Mouse (Mus musculus): ENCODE data around the gene Zfhx3.

Gene Zfhx3

DNA sequence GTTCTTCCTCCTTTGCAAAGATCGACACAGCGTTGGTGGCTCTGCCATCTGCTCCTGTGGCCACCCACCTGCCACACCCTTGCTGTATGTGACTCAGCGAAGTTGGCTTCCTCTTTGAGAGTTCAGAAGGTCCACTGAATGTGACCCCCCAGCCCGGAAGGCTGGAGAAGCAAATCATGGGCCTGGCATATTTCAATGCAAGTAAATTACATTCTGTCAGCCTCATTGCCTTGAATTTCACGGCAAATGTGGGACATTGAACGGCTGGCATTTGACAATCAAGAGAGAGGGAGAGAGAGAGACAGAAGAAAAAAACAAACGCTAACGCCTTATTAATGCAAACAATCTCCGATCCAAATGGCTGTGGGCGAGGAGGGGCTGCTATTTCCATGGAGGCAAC is 38.2 kb downstream of the Zfhx3 start:
- ChIA-PET POLR2A (interaction anchor here in 1 of 4 experiments (0.6 kb wide), 1 partner anchor 375 kb away, joined by 4 read pairs; no protein-coding TSS in a partner anchor), CTCF (interaction anchor here in 1 of 4 experiments (0.7 kb wide), 1 partner anchor 471 kb away, joined by 5 read pairs; no protein-coding TSS in a partner anchor)

DNA sequence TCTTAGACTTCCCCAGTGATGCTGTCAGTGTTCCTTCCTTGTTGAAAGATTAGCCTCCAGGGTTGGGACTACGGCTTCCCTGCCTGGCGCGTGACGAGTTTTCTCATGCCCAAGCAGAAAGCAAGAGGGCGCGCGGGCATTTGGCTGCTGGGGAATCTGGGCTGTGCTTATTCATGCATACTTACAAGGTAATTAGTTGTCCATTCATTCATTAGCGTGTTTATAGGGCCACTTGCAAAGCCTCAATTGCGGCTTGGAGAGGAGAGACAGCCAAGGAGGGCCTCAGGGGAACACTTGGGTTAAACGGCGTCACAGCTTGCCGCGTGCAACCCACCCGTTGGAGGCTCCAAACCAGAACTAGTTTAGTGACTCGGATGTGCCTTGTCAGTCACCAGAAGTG is 44.2 kb downstream of the Zfhx3 start:
- CTCF ChIA-PET, result interaction anchor here in 1 of 4 experiments (0.7 kb wide), 1 partner anchor 1607 kb away, joined by 3 read pairs; no protein-coding TSS in a partner anchor
- POLR2A ChIA-PET, result interaction anchor here in 1 of 4 experiments (0.6 kb wide), 1 partner anchor 67 kb away, joined by 3 read pairs; no protein-coding TSS in a partner anchor

DNA sequence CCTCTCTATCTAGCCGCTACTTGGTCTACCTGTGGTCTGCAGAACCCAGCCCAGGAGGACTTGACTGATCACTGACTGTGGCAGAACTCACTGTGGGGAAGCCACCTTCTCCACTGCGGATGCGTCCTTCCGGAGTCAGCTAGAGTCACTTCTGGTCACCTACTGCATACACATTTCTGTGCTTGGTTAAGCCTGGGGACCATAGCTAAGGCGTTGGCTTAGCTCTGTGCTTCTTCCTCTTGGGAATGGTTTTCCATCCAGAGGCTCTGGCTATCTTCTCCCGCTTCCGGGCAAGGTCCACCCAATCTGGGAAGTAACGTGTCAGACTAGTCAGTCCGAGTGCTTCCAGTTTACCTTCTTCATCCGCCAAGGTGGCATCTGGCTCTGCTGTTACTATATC is 56.4 kb downstream of the Zfhx3 start:
- ChIA-PET CTCF (no interaction called here), POLR2A (no interaction called here)

DNA sequence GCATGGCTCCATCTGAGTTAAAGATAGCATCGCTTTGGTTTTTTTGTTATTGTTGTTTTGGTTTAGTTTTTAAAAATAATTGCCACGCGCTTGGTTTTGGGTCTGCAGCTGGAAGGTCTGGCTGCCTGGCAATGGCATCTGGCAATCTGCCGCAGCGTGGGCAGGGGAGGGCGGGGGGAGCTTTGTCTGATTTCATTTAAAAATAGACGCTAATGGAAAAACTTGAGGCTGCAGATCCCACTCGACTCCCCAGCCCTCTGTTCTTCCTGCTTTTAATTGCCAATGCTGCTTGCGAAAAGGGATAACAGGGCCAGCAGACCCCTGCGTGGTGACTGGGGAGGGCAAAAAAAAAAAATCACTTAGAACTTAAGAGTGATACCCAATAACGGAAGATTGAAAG is 69.1 kb downstream of the Zfhx3 start:
- ChIA-PET CTCF (no interaction called here), POLR2A (no interaction called here)

DNA sequence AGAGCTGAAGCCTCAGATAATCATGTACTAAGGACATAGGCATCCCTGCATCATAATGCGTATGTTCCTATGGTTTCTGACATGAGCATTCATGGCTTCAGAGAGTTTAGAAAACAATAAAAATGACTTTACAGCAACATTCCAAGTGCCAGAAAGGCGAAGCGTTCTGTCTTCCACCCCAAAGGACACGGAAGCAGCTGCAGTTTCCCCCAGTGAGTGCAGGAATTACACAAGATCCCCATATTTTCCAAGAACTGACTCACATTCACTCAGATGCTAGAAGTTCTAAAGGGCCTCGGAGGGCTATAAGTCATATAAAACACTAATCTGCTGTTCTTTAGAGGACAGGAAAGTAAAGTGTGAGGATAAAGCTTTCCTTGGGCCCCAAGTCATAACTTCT is 75.3 kb downstream of the Zfhx3 start:
- POLR2A ChIA-PET, result interaction anchor here in 1 of 4 experiments (0.6 to 1.2 kb wide), 2 partner anchors 12 to 92 kb away, joined by 3 to 4 read pairs; no protein-coding TSS in a partner anchor
- CTCF ChIA-PET, result no interaction called here

DNA sequence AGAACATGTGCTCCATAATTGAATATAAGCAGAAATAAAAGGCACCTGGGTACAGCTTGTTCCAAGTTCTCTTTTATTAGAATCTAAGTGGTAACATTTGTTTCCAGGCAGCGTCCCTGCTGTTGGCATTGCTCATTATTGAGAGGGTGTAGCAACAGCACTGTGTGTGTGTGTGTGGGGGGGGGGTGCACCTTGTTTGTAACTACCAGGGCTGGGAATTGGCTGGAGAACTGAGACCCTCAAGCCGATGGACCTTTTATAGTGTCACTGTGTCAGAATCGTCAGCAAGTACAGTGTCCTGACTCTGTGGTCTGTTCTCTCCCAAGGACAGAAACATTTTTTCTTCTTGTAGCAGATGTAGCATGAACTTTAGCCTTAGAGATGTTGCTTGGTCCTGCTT is 77.2 kb downstream of the Zfhx3 start:
- ChIA-PET POLR2A (interaction anchor here in 1 of 4 experiments (0.6 kb wide), 1 partner anchor 139 kb away, joined by 3 read pairs; no protein-coding TSS in a partner anchor), CTCF (interaction anchor here in 1 of 4 experiments (0.7 kb wide), 1 partner anchor 597 kb away, joined by 3 read pairs; no protein-coding TSS in a partner anchor)

DNA sequence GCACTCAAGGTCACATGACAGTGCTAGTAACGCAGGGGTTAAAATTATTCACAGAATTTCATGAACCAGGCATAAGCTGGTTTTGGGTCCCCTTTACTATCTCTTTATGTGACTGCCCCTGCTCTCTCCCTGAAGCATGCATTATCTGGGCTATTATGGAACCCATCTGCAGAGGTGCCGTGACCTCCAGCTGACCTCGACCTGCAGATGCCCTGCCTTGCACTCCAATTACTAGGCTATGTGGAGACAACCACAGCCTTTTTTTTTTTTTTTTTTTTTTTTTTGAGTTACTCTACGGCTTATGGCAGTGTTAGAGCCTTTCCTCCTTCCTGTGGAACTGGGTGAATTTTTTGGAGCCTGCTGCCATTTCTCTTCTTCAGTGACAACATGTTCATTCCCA is 80.0 kb downstream of the Zfhx3 start:
- POLR2A ChIA-PET, result no interaction called here
- CTCF ChIA-PET, result no interaction called here

DNA sequence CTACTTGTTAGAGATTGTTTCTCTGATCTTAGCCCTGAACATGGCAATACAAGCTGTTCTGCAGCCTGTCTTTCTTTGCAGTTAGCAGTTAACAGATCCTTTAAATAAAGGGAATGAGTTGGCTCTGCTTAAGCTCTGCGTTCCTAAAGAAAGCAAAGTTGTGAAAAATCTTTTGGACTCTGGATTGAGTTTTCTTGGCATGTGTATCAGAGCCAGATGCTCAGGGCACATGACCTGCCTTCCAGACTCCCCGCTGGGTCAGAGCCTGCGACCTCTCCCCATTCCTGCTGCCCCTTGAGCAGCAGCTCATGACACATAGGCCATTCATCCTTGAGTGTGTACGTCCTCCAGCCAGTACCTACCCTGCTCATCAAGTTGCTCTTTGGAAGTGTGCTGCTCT is 81.9 kb downstream of the Zfhx3 start:
- POLR2A ChIA-PET, result interaction anchor here in 2 of 4 experiments (0.6 kb wide), 2 partner anchors 588 to 1443 kb away, joined by 3 to 4 read pairs; no protein-coding TSS in a partner anchor
- CTCF ChIA-PET, result interaction anchor here in 1 of 4 experiments (0.6 kb wide), 1 partner anchor 69 kb away, joined by 3 read pairs; no protein-coding TSS in a partner anchor

DNA sequence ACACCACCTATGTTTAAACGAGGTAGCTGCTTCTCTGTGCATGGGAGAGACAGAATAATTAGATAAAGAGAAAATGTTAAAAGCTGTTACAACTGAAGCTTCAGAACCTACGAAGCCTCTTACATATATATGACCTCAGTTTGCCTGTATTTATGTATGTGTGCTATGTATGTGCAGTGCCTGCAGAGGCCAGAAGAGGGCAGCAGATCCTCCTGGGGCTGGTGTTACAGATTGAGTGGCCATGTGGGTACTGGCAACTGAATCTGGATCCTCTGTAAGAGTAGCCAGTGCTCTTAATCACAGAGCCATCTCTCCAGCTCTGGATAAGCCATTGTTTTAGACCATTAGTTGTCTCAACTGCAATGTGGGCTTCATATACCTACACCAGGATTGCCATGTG is 82.8 kb downstream of the Zfhx3 start:
- POLR2A ChIA-PET, result no interaction called here
- CTCF ChIA-PET, result interaction anchor here in 1 of 4 experiments (0.6 kb wide), 1 partner anchor 17 kb away, joined by 4 read pairs; no protein-coding TSS in a partner anchor

DNA sequence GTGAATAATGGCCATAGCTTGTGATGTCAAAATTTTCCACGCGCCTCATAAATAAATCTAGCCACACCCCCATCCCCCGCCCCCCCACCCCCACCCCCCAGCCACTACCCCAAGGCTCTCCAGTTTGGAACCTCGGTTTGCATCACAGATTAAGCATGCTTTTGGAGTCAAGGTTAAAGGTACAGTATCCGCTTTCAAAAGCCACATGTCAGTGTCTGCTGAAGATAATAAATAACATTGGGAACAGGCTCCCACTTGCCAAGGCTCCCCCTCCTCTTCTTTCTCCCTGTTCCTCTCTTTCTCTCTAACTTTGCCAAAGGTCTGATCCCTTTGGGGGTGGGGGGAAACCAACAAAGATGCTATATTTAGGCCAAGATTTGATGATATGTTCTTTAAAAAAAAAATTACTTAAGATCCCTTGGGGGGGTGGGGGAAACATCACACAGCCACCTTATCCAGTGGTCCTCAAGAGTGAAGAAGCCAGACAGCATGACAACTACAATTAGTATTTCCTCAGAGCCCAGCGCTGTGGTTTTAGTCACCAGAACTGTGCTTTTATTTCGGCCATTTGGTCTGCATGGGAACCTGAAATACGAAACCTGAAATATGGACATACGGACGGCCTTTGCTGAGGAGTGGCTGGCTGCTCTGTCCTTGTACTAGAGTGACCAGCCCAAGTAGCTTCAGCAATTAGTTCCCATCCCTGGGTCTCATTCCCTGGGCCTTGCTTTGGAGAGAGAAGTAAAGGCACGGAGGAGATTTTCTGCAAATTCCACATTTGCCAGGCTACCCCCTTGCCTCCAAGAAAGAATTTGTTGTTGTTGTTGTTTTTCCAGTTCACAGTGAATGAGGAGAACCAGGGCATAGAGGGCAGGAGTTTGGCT is 84.4 kb downstream of the Zfhx3 start:
- ChIA-PET CTCF (interaction anchor here in 1 of 4 experiments (1.1 kb wide), 1 partner anchor 439 kb away, joined by 3 read pairs; the partner anchor contains the start of gene Psmd7), POLR2A (no interaction called here)

DNA sequence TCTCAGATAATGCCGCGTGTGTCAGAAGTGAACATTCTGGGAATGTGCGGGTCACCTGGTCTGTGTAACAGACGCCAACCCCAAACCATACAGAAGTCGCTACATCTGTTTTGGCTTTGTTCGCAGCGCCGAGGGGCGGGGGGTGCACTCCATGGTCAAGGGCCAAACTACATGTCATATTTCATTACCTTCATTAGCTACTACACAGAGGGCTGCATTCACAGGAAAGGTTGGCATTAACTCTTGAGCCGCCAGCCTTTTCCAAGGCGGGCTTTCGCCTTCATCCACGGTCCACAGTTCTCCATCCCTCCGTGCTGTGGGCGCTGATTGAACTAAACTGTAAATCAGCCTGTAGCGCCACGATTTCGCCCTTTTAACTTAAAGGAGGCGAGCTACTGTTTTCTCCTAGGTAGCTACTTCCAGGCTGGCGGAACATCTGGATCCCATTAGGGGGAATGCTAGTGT is 85.1 kb downstream of the Zfhx3 start:
- ChIA-PET POLR2A (no interaction called here), CTCF (interaction anchor here in 1 of 4 experiments (1.1 kb wide), 1 partner anchor 439 kb away, joined by 3 read pairs; the partner anchor contains the start of gene Psmd7)

DNA sequence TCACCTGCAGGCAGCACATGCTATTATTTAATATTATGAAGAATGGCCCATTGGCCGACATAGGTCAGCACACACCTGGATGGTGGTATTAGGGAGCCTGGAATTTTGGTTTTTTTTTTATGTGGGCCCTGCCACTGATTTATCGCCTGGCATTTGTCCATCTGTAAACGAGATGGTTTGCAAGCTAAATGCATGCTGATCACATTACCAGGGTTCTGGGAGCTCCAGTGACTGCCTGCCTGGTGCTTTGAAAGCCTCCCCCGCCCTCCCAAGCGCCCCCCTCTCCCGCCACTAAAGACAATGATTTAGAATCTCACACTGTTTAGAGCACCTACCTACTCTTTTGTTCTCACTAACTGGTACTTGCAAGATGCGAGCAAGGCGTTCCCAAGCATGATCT is 86.0 kb downstream of the Zfhx3 start:
- ChIA-PET POLR2A (no interaction called here), CTCF (no interaction called here)

DNA sequence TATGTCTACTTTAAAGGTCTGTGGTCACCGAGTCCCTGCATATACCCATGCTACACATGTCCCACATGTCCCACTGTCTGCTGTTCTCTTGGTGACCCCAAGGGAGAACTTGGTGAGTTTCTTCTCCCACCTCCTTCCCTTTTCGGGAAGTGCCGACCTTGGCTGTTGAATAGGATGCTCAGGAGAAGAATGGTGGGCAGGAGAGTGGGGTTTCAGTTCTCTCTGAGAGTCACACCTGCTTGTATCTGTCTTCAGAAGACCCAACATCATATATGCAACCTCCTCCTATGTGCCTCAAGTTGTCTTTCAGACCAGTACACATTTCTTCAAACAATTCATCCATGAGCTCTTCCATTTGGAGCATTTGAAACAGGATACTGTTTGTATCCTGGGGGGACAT is 88.7 kb downstream of the Zfhx3 start:
- ChIA-PET POLR2A (interaction anchor here in 1 of 4 experiments (0.7 kb wide), 1 partner anchor 23 kb away, joined by 3 read pairs; no protein-coding TSS in a partner anchor), CTCF (interaction anchor here in 1 of 4 experiments (0.7 kb wide), 1 partner anchor 590 kb away, joined by 3 read pairs; no protein-coding TSS in a partner anchor)

DNA sequence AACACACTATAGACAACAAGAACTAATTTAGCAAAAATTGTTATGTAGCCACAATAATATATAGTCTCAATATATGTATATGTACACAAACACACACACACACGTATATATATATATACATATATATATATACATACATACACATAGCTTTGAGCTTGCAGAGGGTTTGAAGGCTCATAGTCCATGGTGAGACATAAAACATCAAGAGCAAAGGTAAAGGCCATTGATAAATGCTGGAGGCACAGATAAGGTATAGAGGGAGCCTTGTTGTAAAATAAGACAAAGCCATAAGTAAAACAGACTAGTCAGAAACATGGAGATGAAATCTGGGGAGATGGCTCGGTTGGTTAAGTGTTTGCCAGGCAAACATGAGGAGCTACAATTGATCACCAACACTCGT is 91.6 kb downstream of the Zfhx3 start:
- CTCF ChIA-PET, result interaction anchor here in 1 of 4 experiments (0.5 kb wide), 1 partner anchor 40 kb away, joined by 5 read pairs; no protein-coding TSS in a partner anchor

DNA sequence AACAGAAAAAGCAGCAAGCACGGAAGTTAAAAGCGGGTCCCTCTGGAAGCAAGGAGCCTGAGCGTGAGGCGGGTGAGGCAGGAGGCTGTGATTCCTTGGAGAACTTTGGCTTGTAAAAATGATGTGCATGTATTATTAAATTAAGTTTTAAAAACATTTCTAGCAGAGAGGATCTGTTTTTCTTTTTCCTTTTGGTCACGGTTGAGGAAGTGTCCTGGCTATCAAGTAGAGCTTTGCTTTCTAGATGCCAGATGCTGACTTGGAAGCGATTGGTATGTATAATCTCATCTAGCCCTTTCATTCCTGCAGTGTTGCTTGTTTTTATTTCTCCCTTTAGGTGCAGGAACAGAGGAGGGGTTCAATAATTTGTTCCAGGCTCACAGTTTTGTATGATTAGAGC is 92.3 kb downstream of the Zfhx3 start:
- ChIA-PET POLR2A (interaction anchor here in 1 of 4 experiments (0.7 kb wide), 1 partner anchor 1856 kb away, joined by 3 read pairs; no protein-coding TSS in a partner anchor), CTCF (interaction anchor here in 1 of 4 experiments (0.7 kb wide), 1 partner anchor 197 kb away, joined by 3 read pairs; no protein-coding TSS in a partner anchor)

More for the DNA sequence above, 91.6 kb downstream of the Zfhx3 start:
- POLR2A ChIA-PET, result interaction anchor here in 1 of 4 experiments (0.6 kb wide), 1 partner anchor 268 kb away, joined by 7 read pairs; no protein-coding TSS in a partner anchor

DNA sequence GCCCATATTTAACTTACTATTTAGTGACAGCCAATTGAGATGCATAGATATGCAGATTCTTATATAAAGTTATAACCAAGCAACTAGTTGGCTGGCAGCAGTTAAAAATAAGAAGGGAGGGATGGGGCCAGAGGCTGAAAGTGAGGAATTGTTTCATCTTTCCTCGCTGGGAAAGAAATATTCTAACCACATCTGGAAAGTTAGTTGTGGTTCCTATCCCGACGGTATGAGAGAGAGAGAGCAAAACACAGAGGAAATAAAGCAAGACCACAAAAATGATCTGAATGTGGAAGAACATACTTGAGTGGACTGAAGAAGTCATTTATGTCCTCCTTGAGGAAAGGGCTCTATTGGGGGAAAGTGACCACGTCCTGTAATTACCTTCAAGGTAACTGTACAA is 101.2 kb downstream of the Zfhx3 start:
- ChIA-PET CTCF (no interaction called here), POLR2A (no interaction called here)

DNA sequence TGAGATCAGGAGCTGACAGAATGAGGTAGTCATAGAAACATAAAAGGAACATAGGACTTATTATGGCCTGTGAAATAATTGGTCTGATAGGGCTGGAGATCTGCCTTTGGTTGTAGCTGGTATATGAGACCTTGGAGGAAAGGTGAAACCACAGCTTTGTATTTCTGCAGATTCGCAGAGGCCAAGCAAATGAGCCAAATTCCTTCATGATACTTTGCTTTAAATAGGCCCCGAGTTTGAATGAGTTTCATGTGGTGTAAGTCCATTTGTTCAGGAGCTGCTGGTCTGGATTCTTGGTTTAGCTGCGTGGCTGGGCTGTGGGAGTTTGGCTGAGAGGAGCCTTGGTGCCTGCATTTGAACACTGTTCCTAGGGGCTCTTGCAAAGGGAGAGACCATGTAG is 101.7 kb downstream of the Zfhx3 start:
- POLR2A ChIA-PET, result no interaction called here
- CTCF ChIA-PET, result no interaction called here

DNA sequence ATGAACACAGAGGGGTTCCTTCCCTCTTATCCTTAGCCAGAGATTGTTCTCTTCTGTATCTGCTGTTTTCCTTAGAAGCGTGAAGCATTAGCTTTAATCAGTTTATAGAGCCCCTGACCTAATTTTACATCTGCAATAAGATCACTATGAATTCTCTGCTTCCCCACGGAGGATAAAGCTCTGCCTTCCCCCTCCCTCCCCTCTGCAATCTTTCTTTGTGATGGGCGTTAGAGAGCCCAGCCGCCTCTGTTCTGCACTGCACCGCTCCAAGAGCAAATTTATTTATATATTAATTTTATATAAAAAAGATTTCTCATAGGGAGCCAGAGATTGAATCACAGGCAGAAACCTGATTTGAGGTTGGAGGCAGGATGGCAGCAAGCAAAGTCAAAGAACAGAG is 113.8 kb downstream of the Zfhx3 start:
- ChIA-PET CTCF (interaction anchor here in 1 of 4 experiments (0.6 kb wide), 1 partner anchor 783 kb away, joined by 3 read pairs; no protein-coding TSS in a partner anchor), POLR2A (no interaction called here)

DNA sequence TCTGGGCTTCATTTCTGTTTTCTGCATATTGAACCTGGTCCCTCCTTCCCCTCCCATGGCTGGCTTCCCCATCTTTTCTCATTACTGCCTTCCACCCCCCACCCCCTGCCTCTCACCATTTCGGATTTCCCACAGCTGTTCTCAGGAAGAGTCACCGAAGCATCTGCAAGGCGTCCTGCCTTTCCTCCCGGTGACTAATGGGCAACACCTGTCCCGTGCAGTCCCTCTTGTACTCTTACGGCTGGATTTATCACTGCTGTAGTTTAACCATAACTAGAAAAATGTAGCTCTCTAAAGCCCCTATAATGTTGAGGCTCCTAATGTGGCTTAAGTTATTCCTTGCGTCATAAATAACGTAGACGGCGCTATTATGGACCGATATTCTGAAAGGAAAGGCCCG is 119.5 kb downstream of the Zfhx3 start:
- ChIA-PET CTCF (no interaction called here), POLR2A (no interaction called here)

DNA sequence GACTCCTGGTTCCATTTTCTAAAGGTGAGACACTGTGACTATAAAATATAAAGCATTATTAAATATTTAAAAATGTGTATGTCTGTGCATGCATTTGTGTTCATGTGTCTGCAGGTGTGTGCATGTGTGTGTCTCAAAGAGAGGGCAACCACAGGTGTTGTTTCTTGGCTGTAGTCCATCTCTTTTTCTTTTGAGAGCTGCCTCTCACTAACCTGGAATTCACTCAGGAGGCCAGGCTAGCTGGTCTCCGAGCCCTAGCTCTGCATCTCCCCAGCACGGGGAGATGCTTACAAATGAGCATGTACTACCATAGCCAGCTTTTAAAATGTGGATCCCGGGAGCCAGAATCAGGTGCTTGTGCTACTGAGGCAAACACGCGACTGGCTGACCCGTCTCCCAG is 124.7 kb downstream of the Zfhx3 start:
- ChIA-PET POLR2A (no interaction called here), CTCF (no interaction called here)
